Mouse (Mus musculus) midbrain, embryonic 13.5 days (tissue): ENCODE data around the gene D430041D05Rik. TPM values are rescaled to one million over a fixed set of nuclear protein-coding genes. Genes with fewer than 3 reads are reported as not detected.
A peak's percentile ranks its signal among the peaks of the same experiment; 100 is the strongest.

ENCODE experiments used
- ATAC-seq: fragments of 200-750 bp; cut with Nextera tagmentation; 2 replicates; pipeline ENCODE4 v1.8.0; 2017; ENCODE audit warnings: mild to moderate bottlenecking, moderate TSS enrichment, moderate library complexity
- H3K27ac ChIP-seq: fragments of 300-500 bp; sonication (generic); 2 replicates; pipeline ENCODE4 v1.5.1; 2015; ENCODE audit warnings: inconsistent platforms, mild to moderate bottlenecking, moderate library complexity
- H3K27me3 ChIP-seq: fragments of 300-500 bp; sonication (generic); 2 replicates; pipeline ENCODE4 v1.6.1; 2015; ENCODE audit warnings: mild to moderate bottlenecking, inconsistent platforms
- H3K36me3 ChIP-seq: fragments of 300-500 bp; sonication (generic); 2 replicates; pipeline ENCODE4 v1.6.1; 2015; ENCODE audit warnings: mild to moderate bottlenecking, inconsistent platforms
- H3K4me1 ChIP-seq: fragments of 300-500 bp; sonication (generic); replicated peaks from 2 replicates; pipeline ENCODE4 v1.6.1; 2015; ENCODE audit warnings: inconsistent platforms
- H3K4me2 ChIP-seq: fragments of 300-500 bp; sonication (generic); replicated peaks from 2 replicates; pipeline ENCODE4 v1.6.1; 2015; ENCODE audit warnings: moderate library complexity, mild to moderate bottlenecking, inconsistent platforms
- H3K4me3 ChIP-seq: fragments of 300-500 bp; sonication (generic); replicated peaks from 2 replicates; pipeline ENCODE4 v1.5.1; 2015; ENCODE audit warnings: mild to moderate bottlenecking, inconsistent platforms
- H3K9ac ChIP-seq: fragments of 300-500 bp; sonication (generic); replicated peaks from 2 replicates; pipeline ENCODE4 v1.6.1; 2015; ENCODE audit warnings: mild to moderate bottlenecking, inconsistent platforms
- H3K9me3 ChIP-seq: fragments of 300-500 bp; sonication (generic); 2 replicates; pipeline ENCODE4 v1.6.1; 2016; ENCODE audit warnings: mild to moderate bottlenecking, inconsistent platforms
- WGBS: fragments of 180-500 bp; shearing (Covaris S2); methylation state at CpG from one replicate; pipeline ENCODE4 v1.1.7; 2015; 5-methylcytosine and 5-hydroxymethylcytosine counted together
- polyA plus RNA-seq: library from polyadenylated mRNA; unstranded; fragments of >200 nt; fragmentation: Nextera tagmentation; extraction: Ambion mirVana; gene quantifications from 2 replicates; pipeline ENCODE4 v1.2.1, GENCODE M21; 2015

Gene D430041D05Rik
- polyA plus RNA-seq, 1 experiment from 2014 or later, result 6.4 TPM

DNA sequence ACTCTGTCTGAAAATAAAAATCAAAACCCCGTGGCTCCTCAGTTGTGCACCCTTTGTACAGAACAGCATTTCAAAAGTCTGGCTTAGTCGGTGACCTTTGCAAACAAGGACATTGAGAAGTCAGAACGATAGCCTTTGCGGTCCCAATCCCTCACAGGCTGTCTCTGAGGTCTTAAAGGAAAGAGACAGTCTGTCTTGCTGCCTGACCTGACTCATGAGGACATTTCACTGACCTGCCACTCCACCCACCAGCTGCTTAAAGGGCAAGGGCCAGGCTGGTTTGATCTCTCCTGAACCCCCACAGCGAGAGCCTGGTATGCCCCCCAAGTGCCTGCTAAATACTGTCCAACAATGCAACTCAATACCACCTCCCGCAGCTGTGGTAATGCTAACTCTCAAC, 6.8 kb downstream of the D430041D05Rik start:
- Histone ChIP-seq H3K4me2 (no peak overlapping the region), H3K27me3 (peaks cover 20% of the 10 kb centered on the region), H3K9ac (no peak overlapping the region), H3K36me3 (no peaks in the 10 kb centered on the region), H3K4me3 (no peak overlapping the region), H3K9me3 (peaks cover 5% of the 10 kb centered on the region; the same call in 1 of the 2 replicates), H3K4me1 (peaks cover 19% of the 10 kb centered on the region), H3K27ac (no peak overlapping the region)
- WGBS, result 86% methylated on average over 6 of the region's 6 CpGs
- ATAC-seq, result no peak

DNA sequence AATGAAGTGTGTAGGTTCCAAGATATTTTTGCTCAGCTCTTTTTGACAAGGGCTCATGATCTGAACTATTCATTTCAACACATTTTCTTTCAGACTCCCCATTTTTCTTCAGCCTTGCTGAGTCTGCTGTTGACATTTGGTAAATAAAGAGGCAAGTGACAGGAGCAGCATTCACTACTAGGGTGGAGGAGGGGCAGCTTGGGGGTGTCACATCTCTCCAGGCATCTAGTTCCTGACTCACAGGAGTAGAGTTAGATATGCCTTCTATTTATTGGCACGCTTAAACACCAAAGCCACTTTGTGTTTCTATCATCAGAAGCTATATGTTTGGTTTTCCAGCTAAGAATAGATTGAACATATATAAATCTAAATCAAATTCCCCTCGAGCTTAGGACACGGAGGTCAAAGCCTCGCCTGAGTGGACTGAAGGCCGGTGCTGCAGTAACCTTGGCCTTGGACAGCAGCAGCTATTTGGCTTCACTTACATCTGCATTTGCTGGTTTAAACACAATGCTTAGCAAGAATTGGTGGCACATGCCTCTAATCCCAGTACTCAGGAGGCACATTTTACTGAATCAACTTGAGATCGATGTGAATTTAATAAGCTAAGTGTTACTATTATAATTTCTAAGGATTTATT, 12.0 kb downstream of the D430041D05Rik start:
- H3K27ac ChIP-seq, result no peak overlapping the region
- H3K4me3 ChIP-seq, result no peak overlapping the region
- H3K4me2 ChIP-seq, result no peak overlapping the region
- 87% methylated on average over 6 of the region's 6 CpGs for WGBS
- ATAC-seq, result no peak
- H3K27me3 ChIP-seq, result no peaks in the 10 kb centered on the region
- no peak overlapping the region for H3K9ac ChIP-seq
- peaks cover 5% of the 10 kb centered on the region; the same call in 1 of the 2 replicates for H3K9me3 ChIP-seq
- H3K4me1 ChIP-seq, result peaks cover 15% of the 10 kb centered on the region
- no peaks in the 10 kb centered on the region for H3K36me3 ChIP-seq

- WGBS, result 86% methylated on average over 9 of the region's 9 CpGs
- Histone ChIP-seq H3K27ac (no peak overlapping the region), H3K4me3 (no peak overlapping the region), H3K4me2 (no peak overlapping the region), H3K36me3 (no peaks in the 10 kb centered on the region), H3K9ac (no peak overlapping the region), H3K4me1 (peaks cover 16% of the 10 kb centered on the region), H3K27me3 (no peaks in the 10 kb centered on the region), H3K9me3 (peaks cover 5% of the 10 kb centered on the region; the same call in 1 of the 2 replicates)
- ATAC-seq, result no peak
Measured at GRCm38 (mm10) chr2:104395961-104396360, 14.9 kb downstream of the D430041D05Rik start.

GRCm38 (mm10) chr2:104394769-104395168, 16.0 kb downstream of the D430041D05Rik start:
- peaks cover 16% of the 10 kb centered on the region for H3K4me1 ChIP-seq
- H3K27me3 ChIP-seq, result no peaks in the 10 kb centered on the region
- 0 out of 2 replicates have a peak, but pooled peaks cover under 1% of the 10 kb centered on the region for H3K9me3 ChIP-seq
- H3K4me3 ChIP-seq, result no peak overlapping the region
- no peak for ATAC-seq
- H3K9ac ChIP-seq, result no peak overlapping the region
- H3K27ac ChIP-seq, result no peak overlapping the region
- H3K36me3 ChIP-seq, result no peaks in the 10 kb centered on the region
- 45% methylated on average over 2 of the region's 2 CpGs for WGBS
- H3K4me2 ChIP-seq, result no peak overlapping the region

DNA sequence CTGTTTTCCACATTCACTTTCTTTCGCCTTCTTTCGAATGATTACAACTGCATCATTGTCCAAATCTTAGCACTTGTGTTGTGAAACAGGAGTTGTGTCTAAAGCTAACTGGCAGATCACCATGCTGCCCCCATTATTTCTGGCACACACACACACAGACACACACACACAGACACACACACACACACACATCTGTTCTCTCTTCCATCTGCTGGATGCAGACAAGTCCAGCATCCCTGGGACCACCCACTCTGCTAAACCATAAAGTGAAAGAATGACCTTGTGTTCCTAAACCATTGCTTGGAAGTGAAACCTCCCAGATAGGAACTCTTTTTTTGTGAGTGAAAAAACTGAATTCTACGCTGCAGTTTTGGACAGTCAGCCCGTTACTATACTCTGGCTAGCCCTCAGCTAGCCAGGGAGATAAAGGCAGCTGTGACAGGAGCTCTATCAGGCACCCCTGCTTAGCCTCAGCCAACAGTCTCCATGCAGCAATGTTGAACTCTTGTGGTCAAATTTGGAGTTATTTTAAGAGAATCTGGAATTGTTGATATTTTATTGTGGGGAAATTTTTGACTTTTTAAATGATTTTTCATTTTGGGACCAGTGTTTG, 18.0 kb downstream of the D430041D05Rik start:
- 77% methylated on average over 4 of the region's 4 CpGs for WGBS
- Histone ChIP-seq H3K36me3 (no peaks in the 10 kb centered on the region), H3K4me3 (no peak overlapping the region), H3K27me3 (no peaks in the 10 kb centered on the region), H3K4me2 (no peak overlapping the region), H3K9ac (no peak overlapping the region), H3K4me1 (peaks cover 12% of the 10 kb centered on the region), H3K27ac (no peak overlapping the region), H3K9me3 (no peaks in the 10 kb centered on the region)
- no peak for ATAC-seq

DNA sequence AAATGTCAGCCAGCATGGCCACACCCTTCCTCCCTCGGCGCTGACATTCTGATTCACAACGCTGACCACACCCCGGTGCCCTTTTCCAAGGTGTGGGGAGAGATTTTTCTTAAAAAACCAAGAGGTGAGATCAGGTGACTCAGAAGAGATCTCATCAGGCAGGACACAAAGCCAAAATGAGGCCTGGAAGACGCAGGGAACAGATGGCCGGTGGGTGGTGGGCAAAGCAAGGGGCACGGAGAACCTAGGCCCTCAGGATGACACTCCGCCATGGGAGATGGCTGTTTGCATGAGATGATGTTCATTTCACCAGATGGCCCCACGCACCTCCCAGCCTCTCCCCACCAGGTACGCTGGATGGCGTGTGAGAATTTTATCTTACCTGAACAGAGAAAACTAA, 21.6 kb downstream of the D430041D05Rik start:
- H3K9ac ChIP-seq, result no peak overlapping the region
- no peaks in the 10 kb centered on the region for H3K27me3 ChIP-seq
- H3K27ac ChIP-seq, result no peak overlapping the region
- no peaks in the 10 kb centered on the region for H3K9me3 ChIP-seq
- H3K4me3 ChIP-seq, result no peak overlapping the region
- peaks cover 5% of the 10 kb centered on the region for H3K4me1 ChIP-seq
- WGBS, result 94% methylated on average over 11 of the region's 11 CpGs
- no peak for ATAC-seq
- H3K4me2 ChIP-seq, result no peak overlapping the region
- no peaks in the 10 kb centered on the region for H3K36me3 ChIP-seq

GRCm38 (mm10) chr2:104385941-104386340, 24.9 kb downstream of the D430041D05Rik start:
- Histone ChIP-seq H3K9me3 (no peaks in the 10 kb centered on the region), H3K4me1 (no peaks in the 10 kb centered on the region), H3K4me3 (no peak overlapping the region), H3K36me3 (no peaks in the 10 kb centered on the region), H3K27ac (no peak overlapping the region), H3K27me3 (no peaks in the 10 kb centered on the region), H3K4me2 (no peak overlapping the region), H3K9ac (no peak overlapping the region)
- ATAC-seq, result no peak
- WGBS, result 87% methylated on average over 2 of the region's 2 CpGs

DNA sequence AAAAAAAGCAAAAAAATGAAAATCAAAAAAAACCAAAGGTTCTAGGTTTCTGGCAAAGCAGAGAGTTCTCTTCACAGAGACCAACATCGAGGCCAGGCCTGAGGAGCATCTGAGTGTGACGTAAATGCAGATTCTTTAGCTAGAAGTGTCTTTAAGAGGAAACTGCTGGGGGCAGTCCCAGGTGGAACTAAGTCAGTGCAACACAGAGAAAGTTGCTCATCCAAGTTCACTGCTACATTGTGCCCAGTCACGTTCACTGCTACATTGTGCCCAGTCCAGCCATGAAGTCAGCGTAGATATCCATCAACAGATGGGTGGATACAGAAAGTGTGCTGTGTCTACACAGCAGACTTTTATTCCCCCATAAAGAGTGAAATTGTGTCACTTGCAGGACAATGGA, 27.2 kb downstream of the D430041D05Rik start:
- H3K4me1 ChIP-seq, result peaks cover 10% of the 10 kb centered on the region
- no peak overlapping the region for H3K4me2 ChIP-seq
- ATAC-seq, result no peak
- H3K27me3 ChIP-seq, result no peaks in the 10 kb centered on the region
- H3K27ac ChIP-seq, result no peak overlapping the region
- WGBS, result 93% methylated on average over 4 of the region's 4 CpGs
- no peak overlapping the region for H3K9ac ChIP-seq
- H3K9me3 ChIP-seq, result no peaks in the 10 kb centered on the region
- H3K36me3 ChIP-seq, result no peaks in the 10 kb centered on the region
- no peak overlapping the region for H3K4me3 ChIP-seq

DNA sequence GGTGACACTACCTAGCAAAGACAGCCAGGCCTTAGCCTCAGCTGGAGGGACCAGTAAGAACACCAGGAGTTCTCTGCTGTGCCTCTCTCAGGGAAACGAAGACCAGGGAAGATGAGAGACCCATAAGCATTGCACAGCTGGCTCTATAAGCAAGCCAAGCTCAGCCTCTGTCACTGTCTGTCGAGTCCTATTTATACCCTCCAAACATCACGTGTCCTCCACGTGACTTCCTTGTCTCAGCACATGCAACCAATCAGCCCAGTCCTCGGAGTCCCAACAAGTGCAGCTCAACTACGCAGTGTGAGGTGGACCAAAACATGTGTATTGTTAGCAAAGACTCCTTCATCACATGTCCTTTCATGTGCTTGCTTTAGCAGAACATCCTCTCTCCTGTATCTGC, 28.0 kb downstream of the D430041D05Rik start:
- ATAC-seq, result no peak
- H3K4me3 ChIP-seq, result no peak overlapping the region
- no peak overlapping the region for H3K9ac ChIP-seq
- peaks cover 10% of the 10 kb centered on the region for H3K4me1 ChIP-seq
- no peak overlapping the region for H3K27ac ChIP-seq
- H3K27me3 ChIP-seq, result no peaks in the 10 kb centered on the region
- H3K9me3 ChIP-seq, result no peaks in the 10 kb centered on the region
- 89% methylated on average over 6 of the region's 6 CpGs for WGBS
- H3K36me3 ChIP-seq, result no peaks in the 10 kb centered on the region
- H3K4me2 ChIP-seq, result no peak overlapping the region

GRCm38 (mm10) chr2:104379304-104379703, 31.5 kb downstream of the D430041D05Rik start:
- ATAC-seq, result 0 out of 2 replicates have a peak, but pooled peaks have one; percentile 27
- no peak overlapping the region for H3K4me3 ChIP-seq
- H3K4me1 ChIP-seq, result peaks cover 10% of the 10 kb centered on the region
- H3K4me2 ChIP-seq, result 0 out of 2 replicates have a peak overlapping the region, but pooled peaks have one; percentile 6
- peak overlapping the region; percentile 10; the same call in 1 of the 2 replicates for H3K9ac ChIP-seq
- WGBS, result 16% methylated on average over 7 of the region's 7 CpGs
- no peaks in the 10 kb centered on the region for H3K36me3 ChIP-seq
- H3K9me3 ChIP-seq, result no peaks in the 10 kb centered on the region
- H3K27me3 ChIP-seq, result no peaks in the 10 kb centered on the region
- H3K27ac ChIP-seq, result peak overlapping the region; percentile 35; the same call in 1 of the 2 replicates

GRCm38 (mm10) chr2:104378791-104379190, 32.0 kb downstream of the D430041D05Rik start:
- Histone ChIP-seq H3K27ac (peak overlapping the region; percentile 35; the same call in 1 of the 2 replicates), H3K36me3 (no peaks in the 10 kb centered on the region), H3K4me1 (peaks cover 10% of the 10 kb centered on the region), H3K9me3 (no peaks in the 10 kb centered on the region), H3K4me2 (no peak overlapping the region), H3K27me3 (no peaks in the 10 kb centered on the region), H3K9ac (peak overlapping the region; percentile 10; the same call in 1 of the 2 replicates), H3K4me3 (no peak overlapping the region)
- WGBS, result 5% methylated on average over 3 of the region's 3 CpGs
- no peak for ATAC-seq

GRCm38 (mm10) chr2:104377990-104378389, 32.8 kb downstream of the D430041D05Rik start:
- H3K4me1 ChIP-seq, result peaks cover 10% of the 10 kb centered on the region
- H3K27me3 ChIP-seq, result no peaks in the 10 kb centered on the region
- no peak overlapping the region for H3K9ac ChIP-seq
- H3K36me3 ChIP-seq, result no peaks in the 10 kb centered on the region
- H3K9me3 ChIP-seq, result no peaks in the 10 kb centered on the region
- 80% methylated on average over 2 of the region's 2 CpGs for WGBS
- H3K27ac ChIP-seq, result no peak overlapping the region
- no peak overlapping the region for H3K4me3 ChIP-seq
- ATAC-seq, result no peak
- H3K4me2 ChIP-seq, result no peak overlapping the region
